8 mouse cellular contexts compared by ENCODE assay signal in the genomic region with DNA sequence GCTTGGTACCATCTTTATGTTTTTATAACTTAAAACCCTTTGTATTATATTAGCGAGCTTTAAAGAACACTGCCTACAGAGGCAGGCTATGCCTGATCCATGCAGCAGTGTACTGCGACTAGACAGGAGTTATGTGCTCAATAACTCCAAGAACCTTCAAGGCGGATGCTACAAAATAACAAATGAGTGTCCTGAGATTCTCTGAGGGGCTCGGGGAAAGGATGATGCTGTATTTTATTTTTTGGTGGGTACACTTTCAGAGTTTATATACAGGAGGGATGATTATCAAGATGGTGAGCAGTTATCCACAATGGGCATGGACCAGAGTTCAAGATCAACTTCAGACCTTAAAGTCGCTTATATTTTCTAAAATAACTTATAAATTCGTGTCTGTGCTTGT. TPM values are rescaled to one million over a fixed set of nuclear protein-coding genes. Genes with fewer than 3 reads are reported as not detected.
DNase-seq lines count a peak whose midpoint lies in the region; ATAC-seq and TF ChIP-seq lines count a peak whose summit lies in the region.

No protein-coding gene starts in this region.

- WGBS in kidney, adult 2 months = 13% methylated on average over 6 of the region's 6 CpGs
- WGBS in hindbrain, embryonic 13.5 days = 31% methylated on average over 6 of the region's 6 CpGs
- 30% methylated on average over 6 of the region's 6 CpGs for WGBS in midbrain, embryonic 14.5 days

- peak overlapping the region; percentile 97 for H3K9ac ChIP-seq in hindbrain, embryonic 13.5 days
- peak overlapping the region; percentile 95 for H3K9ac ChIP-seq in midbrain, embryonic 14.5 days (replicated peaks; ENCODE audit: low read length)

- no peaks in the 10 kb centered on the region for H3K9me3 ChIP-seq in hindbrain, embryonic 13.5 days
- H3K9me3 ChIP-seq in midbrain, embryonic 14.5 days (ENCODE audit: control insufficient read depth, low read length) = no peaks in the 10 kb centered on the region

- peak overlapping the region; percentile 62 for H3K4me2 ChIP-seq in hindbrain, embryonic 13.5 days
- peak overlapping the region; percentile 65 for H3K4me2 ChIP-seq in midbrain, embryonic 14.5 days (ENCODE audit: low read length)

- DNase-seq in kidney, adult 2 months = no peak
- DNase-seq in kidney, postnatal 4 days = no peak
- DNase-seq in adipocyte (ENCODE audit: low spot score) (peak; percentile 11), MN1 (ENCODE audit: low spot score) (no peak)
- peak; percentile 30 for DNase-seq in midbrain, embryonic 14.5 days
- no peak for DNase-seq in adrenal gland, postnatal 14 days

- no peaks in the 10 kb centered on the region for H3K27me3 ChIP-seq in kidney, adult 2 months (replicated peaks; ENCODE audit: control insufficient read depth, insufficient read depth, low read length)
- peaks cover 9% of the 10 kb centered on the region for H3K27me3 ChIP-seq in hindbrain, embryonic 13.5 days
- no peaks in the 10 kb centered on the region for H3K27me3 ChIP-seq in midbrain, embryonic 14.5 days (ENCODE audit: control insufficient read depth, insufficient read depth, low read length)

- H3K27ac ChIP-seq in kidney, adult 2 months (ENCODE audit: insufficient read depth, low read depth, low read length) = peak overlapping the region; percentile 91
- H3K27ac ChIP-seq in hindbrain, embryonic 13.5 days = peak overlapping the region; percentile 97
- H3K27ac ChIP-seq in midbrain, embryonic 14.5 days (replicated peaks; ENCODE audit: low read depth, low read length) = peak overlapping the region; percentile 97

- no peak for TF ChIP-seq POLR2A in kidney, adult 2 months (IDR thresholded peaks at IDR 0.05; ENCODE audit: low read depth, low read length)

- H3K4me3 ChIP-seq in kidney, adult 2 months (ENCODE audit: insufficient read depth, low read depth, low read length) = peak overlapping the region; percentile 95
- peak overlapping the region; percentile 78 for H3K4me3 ChIP-seq in hindbrain, embryonic 13.5 days
- peak overlapping the region; percentile 91 for H3K4me3 ChIP-seq in midbrain, embryonic 14.5 days (replicated peaks; ENCODE audit: low read depth, low read length)

- peaks cover 2% of the 10 kb centered on the region; the same call in 1 of the 2 replicates for H3K4me1 ChIP-seq in kidney, adult 2 months (ENCODE audit: control insufficient read depth, insufficient read depth, low read length)
- peaks cover 16% of the 10 kb centered on the region for H3K4me1 ChIP-seq in hindbrain, embryonic 13.5 days (replicated peaks)
- H3K4me1 ChIP-seq in midbrain, embryonic 14.5 days (ENCODE audit: control insufficient read depth, insufficient read depth, low read length) = peaks cover 7% of the 10 kb centered on the region; the same call in 1 of the 2 replicates

- no peak for TF ChIP-seq CTCF in kidney, adult 2 months (conservative IDR thresholded peaks at IDR 0.05; ENCODE audit: insufficient read depth, insufficient read length, low read depth, low read length)

- no peaks in the 10 kb centered on the region for H3K36me3 ChIP-seq in kidney, adult 2 months (ENCODE audit: control insufficient read depth, insufficient read depth, low read length)
- peaks cover 6% of the 10 kb centered on the region for H3K36me3 ChIP-seq in hindbrain, embryonic 13.5 days
- peaks cover 6% of the 10 kb centered on the region; the same call in 1 of the 2 replicates for H3K36me3 ChIP-seq in midbrain, embryonic 14.5 days (ENCODE audit: control insufficient read depth, insufficient read depth, low read length)

- ATAC-seq in hindbrain, embryonic 13.5 days (ENCODE audit: low FRiP score) = peak; percentile 3; the same call in 1 of the 2 replicates
- no peak for ATAC-seq in midbrain, embryonic 14.5 days (ENCODE audit: low FRiP score, low TSS enrichment)
- ATAC-seq in megakaryocyte-erythroid progenitor cell, adult 5-6 weeks (replicated peaks; ENCODE audit: low FRiP score, low TSS enrichment, poor library complexity, severe bottlenecking) = no peak

RNA-seq across cellular contexts. Expression of a gene that starts 0.7 kb away (rescaled TPM):
- 71.9 and 95.7 TPM in 2 replicates for polyA plus RNA-seq in kidney, adult 2 months (2012; rRNA removed)
- 43.5 and 51.8 TPM in 2 replicates for polyA plus RNA-seq in hindbrain, embryonic 13.5 days (2015; fragmentation: Nextera tagmentation; extraction: Ambion mirVana)
- 33.6 and 36.9 TPM in 2 replicates for polyA plus RNA-seq in midbrain, embryonic 14.5 days (2014; fragmentation: Nextera tagmentation; extraction: Ambion mirVana)
- 45.3 and 54.8 TPM in 2 replicates for total RNA-seq in adrenal gland, postnatal 14 days (2021)
- 45.7 and 65.0 TPM in 2 replicates for total RNA-seq in megakaryocyte-erythroid progenitor cell, adult 5-6 weeks (2014; fragmentation: Nextera tagmentation)
- total RNA-seq in megakaryocyte-erythroid progenitor cell, adult 5-6 weeks (2017) = 12.9 and 35.6 TPM in 2 replicates

RNA-seq across cellular contexts. Expression of a gene that starts 9.4 kb away (rescaled TPM):
- polyA plus RNA-seq in kidney, adult 2 months (2012; rRNA removed) = not detected in 2 replicates
- polyA plus RNA-seq in hindbrain, embryonic 13.5 days (2015; fragmentation: Nextera tagmentation; extraction: Ambion mirVana) = 392 and 434 TPM in 2 replicates
- 29.1 and 77.0 TPM in 2 replicates for polyA plus RNA-seq in midbrain, embryonic 14.5 days (2014; fragmentation: Nextera tagmentation; extraction: Ambion mirVana)
- not detected in 2 replicates for total RNA-seq in adrenal gland, postnatal 14 days (2021)
- total RNA-seq in megakaryocyte-erythroid progenitor cell, adult 5-6 weeks (2014; fragmentation: Nextera tagmentation) = not detected in 2 replicates
- not detected in 2 replicates for total RNA-seq in megakaryocyte-erythroid progenitor cell, adult 5-6 weeks (2017)

RNA-seq across cellular contexts. Expression of a gene that starts 16.5 kb away (rescaled TPM):
- polyA plus RNA-seq in kidney, adult 2 months (2012; rRNA removed) = 1,733 and 2,108 TPM in 2 replicates
- 2,436 and 2,656 TPM in 2 replicates for polyA plus RNA-seq in hindbrain, embryonic 13.5 days (2015; fragmentation: Nextera tagmentation; extraction: Ambion mirVana)
- polyA plus RNA-seq in midbrain, embryonic 14.5 days (2014; fragmentation: Nextera tagmentation; extraction: Ambion mirVana) = 1,330 and 1,946 TPM in 2 replicates
- 9,215 and 11,792 TPM in 2 replicates for total RNA-seq in adrenal gland, postnatal 14 days (2021)
- 247 and 283 TPM in 2 replicates for total RNA-seq in megakaryocyte-erythroid progenitor cell, adult 5-6 weeks (2014; fragmentation: Nextera tagmentation)
- 19.7 and 99.3 TPM in 2 replicates for total RNA-seq in megakaryocyte-erythroid progenitor cell, adult 5-6 weeks (2017)

RNA-seq across cellular contexts. Expression of a gene that starts 20.0 kb away (rescaled TPM):
- 0.22 and 0.34 TPM in 2 replicates for polyA plus RNA-seq in kidney, adult 2 months (2012; rRNA removed)
- 0.68 and 1.4 TPM in 2 replicates for polyA plus RNA-seq in hindbrain, embryonic 13.5 days (2015; fragmentation: Nextera tagmentation; extraction: Ambion mirVana)
- polyA plus RNA-seq in midbrain, embryonic 14.5 days (2014; fragmentation: Nextera tagmentation; extraction: Ambion mirVana) = 0.74 TPM in 1 of 2 replicates, not detected in the other
- 2.8 and 3.2 TPM in 2 replicates for total RNA-seq in adrenal gland, postnatal 14 days (2021)
- total RNA-seq in megakaryocyte-erythroid progenitor cell, adult 5-6 weeks (2014; fragmentation: Nextera tagmentation) = not detected in 2 replicates
- total RNA-seq in megakaryocyte-erythroid progenitor cell, adult 5-6 weeks (2017) = not detected in 2 replicates

RNA-seq across cellular contexts. Expression of a gene that starts 29.5 kb away (rescaled TPM):
- 4,083 and 5,122 TPM in 2 replicates for polyA plus RNA-seq in kidney, adult 2 months (2012; rRNA removed)
- 5,965 and 6,511 TPM in 2 replicates for polyA plus RNA-seq in hindbrain, embryonic 13.5 days (2015; fragmentation: Nextera tagmentation; extraction: Ambion mirVana)
- polyA plus RNA-seq in midbrain, embryonic 14.5 days (2014; fragmentation: Nextera tagmentation; extraction: Ambion mirVana) = 3,589 and 5,155 TPM in 2 replicates
- total RNA-seq in adrenal gland, postnatal 14 days (2021) = 8,335 and 10,867 TPM in 2 replicates
- 268 and 358 TPM in 2 replicates for total RNA-seq in megakaryocyte-erythroid progenitor cell, adult 5-6 weeks (2014; fragmentation: Nextera tagmentation)
- total RNA-seq in megakaryocyte-erythroid progenitor cell, adult 5-6 weeks (2017) = 121 and 343 TPM in 2 replicates

Comparison
In these comparisons a context has a peak if more than half of its experiments do, and no peak if none do; other contexts are left out.
1. DNase-seq: peak in adipocyte (single experiment) and midbrain, embryonic 14.5 days (single experiment); none in kidney, adult 2 months (single experiment), kidney, postnatal 4 days (0 of 2), adrenal gland, postnatal 14 days (single experiment) and MN1 (single experiment).
2. RNA of a gene that starts 9.4 kb away (polyA plus RNA-seq): 392 to 434 TPM in hindbrain, embryonic 13.5 days and 29.1 to 77.0 TPM in midbrain, embryonic 14.5 days; not detected in kidney, adult 2 months; every median in the first group is over 10 times any median in the second.
3. Peak in every context shown above with its lines, with median percentiles within 50 percentile points of each other: H3K27ac ChIP-seq and H3K4me3 ChIP-seq.